Mouse (Mus musculus): Measurements from ENCODE around the gene Zfp57.
A peak's percentile ranks its signal among the peaks of the same experiment; 100 is the strongest.

Zfp57 gene

DNA sequence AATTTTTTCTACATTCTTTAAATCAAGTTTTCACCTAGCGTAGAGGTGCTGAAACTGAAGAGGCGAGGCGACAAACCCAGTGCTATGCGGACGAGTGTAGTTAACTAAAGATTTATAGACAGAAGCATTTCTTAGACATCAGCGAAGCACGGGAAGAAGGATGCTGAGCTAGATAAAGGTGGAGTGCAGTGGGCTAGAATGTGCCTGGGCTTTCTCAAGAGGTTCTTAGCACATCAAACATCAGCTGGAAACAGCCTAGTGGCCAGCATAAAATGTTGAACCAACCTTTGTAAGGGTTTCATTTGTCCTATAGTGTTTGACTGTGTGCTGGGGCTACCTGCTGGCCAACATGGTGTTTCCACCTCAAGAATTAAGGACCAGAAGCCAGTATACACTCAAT is at the start of gene Zfp57:
Gene Zfp57 (plus strand): TSS at position 301 of the 400 bp plus-strand sequence.
- no peak for DNase-seq (ENCODE audit: low read depth, low spot score)
- Histone ChIP-seq H3K36me3 (ENCODE audit: control insufficient read depth, insufficient read depth, low read length, poor library complexity, severe bottlenecking) (no peaks in the 10 kb centered on the region), H3K27me3 (ENCODE audit: control insufficient read depth, insufficient read depth, low read length, poor library complexity, severe bottlenecking) (no peaks in the 10 kb centered on the region; the same call in 1 of the 2 replicates)

DNA sequence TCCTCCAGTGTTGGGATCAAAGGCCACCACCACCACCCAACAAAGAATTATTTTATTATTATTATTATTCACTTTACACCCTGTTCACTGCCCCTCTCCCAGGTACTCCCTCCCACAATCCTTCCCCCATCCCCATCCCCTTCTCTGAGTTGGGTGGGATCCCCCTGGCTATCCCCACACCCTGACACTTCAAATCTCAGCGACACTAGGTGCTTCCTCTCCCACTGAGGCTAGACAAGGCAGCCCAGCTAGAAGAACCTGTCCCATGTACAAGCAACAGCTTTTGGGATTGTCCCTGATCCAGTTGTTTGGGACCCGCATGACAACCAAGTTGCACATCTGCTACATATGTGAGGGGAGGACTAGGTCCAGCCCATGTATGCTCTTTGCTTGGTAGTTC is 48.3 kb upstream of the Zfp57 start:
- Histone ChIP-seq H3K27me3 (ENCODE audit: control insufficient read depth, insufficient read depth, low read length, poor library complexity, severe bottlenecking) (no peaks in the 10 kb centered on the region), H3K36me3 (ENCODE audit: control insufficient read depth, insufficient read depth, low read length, poor library complexity, severe bottlenecking) (no peaks in the 10 kb centered on the region; the same call in 1 of the 2 replicates)
- no peak for DNase-seq (ENCODE audit: low read depth, low spot score)

DNA sequence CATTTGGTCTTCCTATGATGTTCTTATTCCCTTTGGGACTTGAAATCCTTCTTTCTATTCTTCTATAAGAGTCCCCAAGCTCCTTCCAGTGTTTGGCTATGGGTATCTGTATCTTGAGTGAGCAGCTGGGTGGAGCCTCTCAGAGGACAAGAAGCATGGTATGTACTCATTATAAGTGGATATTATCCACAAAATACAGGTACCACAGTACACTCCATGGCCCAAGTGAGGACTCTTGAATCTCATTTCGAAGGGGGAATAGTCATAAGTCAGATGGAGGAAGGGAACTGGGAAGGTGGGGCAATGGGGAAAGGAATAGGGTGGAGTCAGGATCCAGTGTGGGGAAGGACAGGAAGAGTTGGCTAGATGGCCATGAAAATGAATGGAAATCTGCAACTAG is 47.9 kb upstream of the Zfp57 start:
- H3K27me3 ChIP-seq (ENCODE audit: control insufficient read depth, insufficient read depth, low read length, poor library complexity, severe bottlenecking): no peaks in the 10 kb centered on the region
- no peaks in the 10 kb centered on the region; the same call in 1 of the 2 replicates for H3K36me3 ChIP-seq (ENCODE audit: control insufficient read depth, insufficient read depth, low read length, poor library complexity, severe bottlenecking)
- no peak for DNase-seq (ENCODE audit: low read depth, low spot score)

DNA sequence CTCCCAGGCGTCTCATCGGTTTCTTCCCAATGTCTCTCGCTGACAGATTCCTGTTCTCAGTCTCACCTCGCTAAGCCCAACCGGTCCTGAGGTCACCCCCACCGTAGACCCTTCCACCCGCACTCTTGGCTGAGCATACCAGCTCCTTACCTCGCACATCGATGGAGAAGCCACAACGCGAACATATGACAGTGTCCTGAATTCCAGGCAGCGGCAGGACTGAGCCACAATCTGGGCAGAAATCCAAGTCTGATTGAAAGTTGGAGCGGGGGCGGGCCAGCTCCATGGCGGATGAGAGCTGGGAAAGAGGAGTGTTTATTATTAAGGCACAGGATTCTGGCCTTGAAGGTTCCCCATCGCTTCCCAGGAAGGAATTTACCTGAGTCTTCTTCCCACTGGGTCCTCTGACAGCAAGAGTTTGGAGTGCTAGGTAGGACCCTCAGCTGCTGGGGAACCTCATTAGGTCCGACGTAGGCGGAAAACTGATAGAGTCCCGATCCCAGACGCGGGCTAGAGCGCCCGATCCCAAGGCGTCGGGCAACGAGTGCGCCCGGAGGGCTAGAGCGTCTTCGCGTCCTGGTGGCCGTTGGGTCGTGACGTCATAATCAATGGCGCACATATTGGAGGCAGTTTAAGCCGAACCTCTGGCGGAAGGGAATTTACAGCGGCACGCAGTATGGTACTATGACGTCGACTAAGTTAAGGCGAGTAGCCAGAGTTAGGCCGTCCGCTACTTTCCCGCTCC is 42.8 kb upstream of the Zfp57 start, which contains the start of the genes Znrd1 and Znrd1as:
Gene Znrd1 (minus strand): TSS at position 561 of the 745 bp plus-strand sequence.
Gene Znrd1as (plus strand): TSS at position 594 of the 745 bp plus-strand sequence.
- H3K27me3 ChIP-seq (ENCODE audit: control insufficient read depth, insufficient read depth, low read length, poor library complexity, severe bottlenecking): no peaks in the 10 kb centered on the region
- H3K36me3 ChIP-seq (ENCODE audit: control insufficient read depth, insufficient read depth, low read length, poor library complexity, severe bottlenecking): no peaks in the 10 kb centered on the region
- DNase-seq (ENCODE audit: low read depth, low spot score): peak; percentile 93

DNA sequence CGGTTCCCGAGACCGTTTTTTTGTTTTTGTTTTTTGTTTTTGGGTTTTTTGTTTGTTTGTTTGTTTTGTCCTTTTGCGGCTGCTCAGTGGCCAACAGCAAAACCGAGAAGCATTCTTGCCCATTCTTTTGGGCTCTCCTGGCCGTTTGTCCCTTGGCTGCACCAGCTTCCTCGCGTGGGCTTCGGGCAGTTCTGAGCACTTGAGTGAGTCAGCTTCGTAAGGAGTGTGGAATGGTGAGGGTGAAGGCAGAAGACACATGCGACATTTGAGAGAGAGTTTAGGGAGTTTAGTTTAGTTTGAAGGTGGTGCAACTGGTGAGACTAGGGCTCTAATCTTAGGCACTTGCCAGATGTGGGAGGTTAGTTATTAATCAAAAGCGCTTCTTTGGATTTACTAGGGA is 42.1 kb upstream of the Zfp57 start:
- no peak for DNase-seq (ENCODE audit: low read depth, low spot score)
- H3K27me3 ChIP-seq (ENCODE audit: control insufficient read depth, insufficient read depth, low read length, poor library complexity, severe bottlenecking): no peaks in the 10 kb centered on the region
- no peaks in the 10 kb centered on the region for H3K36me3 ChIP-seq (ENCODE audit: control insufficient read depth, insufficient read depth, low read length, poor library complexity, severe bottlenecking)

- Histone ChIP-seq H3K36me3 (ENCODE audit: control insufficient read depth, insufficient read depth, low read length, poor library complexity, severe bottlenecking) (no peaks in the 10 kb centered on the region), H3K27me3 (ENCODE audit: control insufficient read depth, insufficient read depth, low read length, poor library complexity, severe bottlenecking) (no peaks in the 10 kb centered on the region)
- no peak for DNase-seq (ENCODE audit: low read depth, low spot score)
These were observed 39.8 kb upstream of the Zfp57 start for GRCm38 (mm10) chr17:36961125-36961524.

DNA sequence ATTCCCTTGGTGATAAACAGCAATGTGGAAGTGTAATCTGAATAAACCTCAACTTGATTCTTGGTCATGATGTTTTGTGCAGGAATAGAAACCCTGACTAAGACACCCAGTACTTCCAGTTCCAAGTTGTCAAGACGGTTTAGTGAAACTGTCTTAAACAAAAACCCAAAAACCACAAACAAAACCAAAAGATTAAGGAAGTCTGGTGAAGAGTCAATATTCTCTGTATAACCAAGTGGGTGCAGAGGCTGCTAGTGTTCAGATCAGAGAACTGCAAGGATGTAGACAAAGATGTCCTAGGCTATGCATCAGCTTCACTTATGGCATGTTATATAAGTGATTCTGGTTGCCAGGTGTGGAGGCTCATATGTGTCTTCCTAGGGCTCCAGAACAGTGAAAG is 34.1 kb upstream of the Zfp57 start:
- DNase-seq (ENCODE audit: low read depth, low spot score): no peak

DNA sequence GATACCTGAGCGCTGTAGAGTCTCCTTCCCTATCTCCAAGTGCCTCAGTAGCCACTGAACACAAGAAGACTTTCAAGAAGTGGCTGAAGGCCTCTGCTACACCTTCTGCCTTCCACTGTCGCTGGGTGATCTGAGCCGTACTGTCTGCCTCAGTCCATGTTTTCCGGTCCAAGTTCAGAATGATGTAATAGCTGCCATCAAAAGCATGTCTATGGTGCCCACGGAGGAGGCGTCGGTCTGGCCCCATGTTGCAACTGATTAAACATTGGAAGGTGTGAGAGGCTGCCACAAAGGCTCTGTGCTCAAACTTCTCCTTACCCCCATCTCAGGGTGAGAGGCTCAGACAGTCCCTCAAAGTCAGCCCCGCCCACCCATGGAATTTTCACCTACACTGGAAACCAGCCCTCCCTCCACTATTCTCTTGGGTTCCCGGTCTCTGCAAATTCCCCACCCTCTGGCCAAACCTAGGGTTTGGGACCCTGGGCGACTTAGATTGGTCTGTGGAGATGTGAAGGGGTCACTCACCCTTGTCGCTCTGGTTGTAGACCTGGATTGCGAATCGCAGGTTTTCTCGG is 30.6 kb upstream of the Zfp57 start:
- no peak for DNase-seq (ENCODE audit: low read depth, low spot score)
- Histone ChIP-seq H3K27me3 (ENCODE audit: control insufficient read depth, insufficient read depth, low read length, poor library complexity, severe bottlenecking) (no peaks in the 10 kb centered on the region; the same call in 1 of the 2 replicates), H3K36me3 (ENCODE audit: control insufficient read depth, insufficient read depth, low read length, poor library complexity, severe bottlenecking) (no peaks in the 10 kb centered on the region)

More for the DNA sequence above, 34.1 kb upstream of the Zfp57 start:
- Histone ChIP-seq H3K36me3 (ENCODE audit: control insufficient read depth, insufficient read depth, low read length, poor library complexity, severe bottlenecking) (no peaks in the 10 kb centered on the region), H3K27me3 (ENCODE audit: control insufficient read depth, insufficient read depth, low read length, poor library complexity, severe bottlenecking) (no peaks in the 10 kb centered on the region)

DNA sequence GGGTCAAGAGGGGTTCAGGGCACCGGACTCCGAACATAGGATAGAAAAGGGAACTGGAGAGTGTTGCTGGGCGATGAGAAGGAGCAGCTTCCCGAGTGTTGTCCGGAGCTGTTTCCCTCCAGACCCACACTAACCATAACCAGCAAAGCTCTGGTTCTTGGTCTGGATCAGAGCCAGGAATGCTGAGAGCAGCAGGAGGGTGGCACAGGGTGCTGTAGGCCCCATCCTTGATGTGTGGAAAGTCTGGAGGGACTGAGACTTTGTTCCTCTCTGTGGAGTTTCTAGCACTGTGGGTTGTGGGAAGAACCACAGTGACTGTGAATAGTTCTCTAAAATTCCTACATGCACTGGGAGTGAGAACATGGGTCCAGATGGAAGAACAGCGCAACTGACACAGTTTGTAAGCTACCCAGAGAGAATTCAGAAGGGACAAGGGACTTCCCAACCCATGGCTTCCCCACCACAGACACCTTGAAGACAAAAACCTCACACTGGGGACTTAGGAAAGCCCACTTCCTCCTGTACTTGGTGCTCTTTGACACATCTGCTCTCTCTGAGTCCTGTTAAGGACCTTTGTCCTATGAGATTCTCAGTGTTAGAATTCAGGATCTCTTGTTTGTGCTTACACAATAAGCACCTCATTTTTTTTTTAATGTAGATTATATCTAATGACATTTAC is 29.7 kb upstream of the Zfp57 start:
- DNase-seq (ENCODE audit: low read depth, low spot score): no peak

DNA sequence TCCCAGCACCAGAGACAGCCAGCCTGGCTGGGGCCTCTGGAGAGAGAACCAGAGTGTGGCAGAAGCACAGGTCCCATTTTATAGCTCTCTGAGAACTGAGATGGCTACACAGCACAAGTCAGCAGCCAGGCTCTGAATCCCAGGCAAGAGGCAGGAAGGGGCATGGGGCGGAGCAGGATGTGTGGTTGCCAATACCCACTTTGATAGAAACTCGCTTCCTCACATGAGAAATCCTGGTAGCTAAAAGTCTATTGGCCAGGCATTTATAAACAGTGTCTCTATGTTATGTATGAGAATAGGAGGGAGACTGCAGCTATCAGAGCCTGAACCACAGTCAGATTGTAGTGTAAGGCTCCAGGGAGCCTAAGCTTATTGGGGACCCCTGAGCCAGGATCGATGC is 28.2 kb upstream of the Zfp57 start:
- no peaks in the 10 kb centered on the region for H3K36me3 ChIP-seq (ENCODE audit: control insufficient read depth, insufficient read depth, low read length, poor library complexity, severe bottlenecking)
- H3K27me3 ChIP-seq (ENCODE audit: control insufficient read depth, insufficient read depth, low read length, poor library complexity, severe bottlenecking): no peaks in the 10 kb centered on the region; the same call in none of the 2 replicates
- DNase-seq (ENCODE audit: low read depth, low spot score): no peak

More for the DNA sequence above, 29.7 kb upstream of the Zfp57 start:
- Histone ChIP-seq H3K27me3 (ENCODE audit: control insufficient read depth, insufficient read depth, low read length, poor library complexity, severe bottlenecking) (no peaks in the 10 kb centered on the region; the same call in 1 of the 2 replicates), H3K36me3 (ENCODE audit: control insufficient read depth, insufficient read depth, low read length, poor library complexity, severe bottlenecking) (no peaks in the 10 kb centered on the region)

- Histone ChIP-seq H3K27me3 (ENCODE audit: control insufficient read depth, insufficient read depth, low read length, poor library complexity, severe bottlenecking) (no peaks in the 10 kb centered on the region; the same call in none of the 2 replicates), H3K36me3 (ENCODE audit: control insufficient read depth, insufficient read depth, low read length, poor library complexity, severe bottlenecking) (no peaks in the 10 kb centered on the region)
- no peak for DNase-seq (ENCODE audit: low read depth, low spot score)
These were observed 27.6 kb upstream of the Zfp57 start for GRCm38 (mm10) chr17:36973271-36973787.

- no peak for DNase-seq (ENCODE audit: low read depth, low spot score)
- Histone ChIP-seq H3K36me3 (ENCODE audit: control insufficient read depth, insufficient read depth, low read length, poor library complexity, severe bottlenecking) (no peaks in the 10 kb centered on the region), H3K27me3 (ENCODE audit: control insufficient read depth, insufficient read depth, low read length, poor library complexity, severe bottlenecking) (no peaks in the 10 kb centered on the region; the same call in 1 of the 2 replicates)
These were observed 19.6 kb upstream of the Zfp57 start, which contains the start of gene 2410137M14Rik for GRCm38 (mm10) chr17:36981221-36981813. 2410137M14Rik (minus strand) TSS chr17:36981237.

DNA sequence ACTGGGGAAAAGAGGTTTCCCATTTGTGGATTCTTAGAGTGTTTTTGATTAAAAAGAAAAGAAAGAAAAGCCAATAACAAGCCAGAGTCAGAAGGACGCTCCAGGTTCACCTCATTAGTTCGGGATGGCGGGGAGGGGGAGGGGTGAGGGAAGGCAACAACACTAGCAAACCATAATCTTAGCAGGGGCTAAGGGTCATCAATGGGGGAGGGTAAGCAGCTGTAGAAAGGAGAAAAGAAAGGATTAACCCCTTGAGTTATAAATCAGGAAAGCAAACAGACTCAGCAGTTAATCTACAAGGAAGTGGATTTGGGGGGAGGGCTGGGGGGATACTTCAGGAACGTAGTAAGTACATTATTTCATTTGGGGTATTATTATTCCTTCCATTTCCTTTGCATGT is 19.1 kb upstream of the Zfp57 start:
- Histone ChIP-seq H3K36me3 (ENCODE audit: control insufficient read depth, insufficient read depth, low read length, poor library complexity, severe bottlenecking) (no peaks in the 10 kb centered on the region), H3K27me3 (ENCODE audit: control insufficient read depth, insufficient read depth, low read length, poor library complexity, severe bottlenecking) (no peaks in the 10 kb centered on the region; the same call in 1 of the 2 replicates)
- no peak for DNase-seq (ENCODE audit: low read depth, low spot score)
